Mouse (Mus musculus) MEL (cell line): ENCODE data around the gene Rad51b. TPM values are rescaled to one million over a fixed set of nuclear protein-coding genes. Genes with fewer than 3 reads are reported as not detected.

Source experiments
- DNase-seq: peaks from one replicate; pipeline ENCODE4 v3.0.0; 2011; ENCODE audit warnings: low read depth, low spot score
- H3K27ac ChIP-seq: 2 replicates; pipeline ENCODE4 v1.5.1; 2012; ENCODE audit warnings: low read depth, mild to moderate bottlenecking, control low read depth, low read length, moderate library complexity; ENCODE audit not compliant: control insufficient read depth
- H3K27me3 ChIP-seq, 2 experiments: fragments of 150-350 bp in 1 of 2; sonication (generic) in 1 of 2; 2 replicates each; pipeline ENCODE4 v1.6.1; 2012; ENCODE audit warnings: low read length in 2 of 2, mild to moderate bottlenecking in 2 of 2, improper control_type of control experiment in 1 of 2, moderate library complexity in 1 of 2; ENCODE audit not compliant: insufficient read depth in 2 of 2, control insufficient read depth in 1 of 2
- H3K36me3 ChIP-seq, 2 experiments: 2 replicates each; pipeline ENCODE4 v1.6.1; 2012 to 2014; ENCODE audit warnings: low read length in 2 of 2, improper control_type of control experiment in 1 of 2, inconsistent platforms in 1 of 2, mild to moderate bottlenecking in 1 of 2; ENCODE audit not compliant: insufficient read depth in 2 of 2, control insufficient read depth in 1 of 2
- H3K4me1 ChIP-seq, 2 experiments: fragments of 150-350 bp in 1 of 2; sonication (generic) in 1 of 2; 2 replicates each; pipeline ENCODE4 v1.6.1; 2012; ENCODE audit warnings: low read length in 2 of 2, improper control_type of control experiment in 1 of 2, mild to moderate bottlenecking in 1 of 2; ENCODE audit not compliant: insufficient read depth in 2 of 2, control insufficient read depth in 1 of 2
- H3K4me3 ChIP-seq, 2 experiments: fragments of 150-350 bp in 1 of 2; sonication (generic) in 1 of 2; 2 replicates each; pipeline ENCODE4 v1.5.1; 2012; ENCODE audit warnings: low read depth in 2 of 2, low read length in 2 of 2, mild to moderate bottlenecking in 2 of 2, moderate library complexity in 2 of 2, control low read depth in 1 of 2, improper control_type of control experiment in 1 of 2; ENCODE audit not compliant: control insufficient read depth in 1 of 2, insufficient read depth in 1 of 2
- H3K79me2 ChIP-seq: 2 replicates; pipeline ENCODE4 v1.6.1; 2012; ENCODE audit warnings: mild to moderate bottlenecking, low read length, moderate library complexity; ENCODE audit not compliant: control insufficient read depth, poor library complexity, insufficient read depth
- H3K9ac ChIP-seq: 2 replicates; pipeline ENCODE4 v1.6.1; 2012; ENCODE audit warnings: low read depth, mild to moderate bottlenecking, control low read depth, low read length, moderate library complexity; ENCODE audit not compliant: control insufficient read depth, poor library complexity, severe bottlenecking
- H3K9me3 ChIP-seq: fragments of 150-350 bp; sonication (generic); replicated peaks from 2 replicates; pipeline ENCODE4 v1.6.1; 2012; ENCODE audit warnings: mild to moderate bottlenecking, low read length, improper control_type of control experiment, moderate library complexity; ENCODE audit not compliant: insufficient read depth
- BHLHE40 ChIP-seq: IDR thresholded peaks from 2 replicates; pipeline ENCODE4 v1.6.1; 2012; ENCODE audit warnings: low read depth, mild to moderate bottlenecking, inconsistent platforms, low read length, improper control_type of control experiment, borderline replicate concordance
- CHD1 ChIP-seq: IDR thresholded peaks from 2 replicates; pipeline ENCODE4 v1.6.1; 2012; ENCODE audit warnings: low read depth, mild to moderate bottlenecking, inconsistent platforms, low read length, improper control_type of control experiment
- CHD2 ChIP-seq: IDR thresholded peaks from 2 replicates; pipeline ENCODE4 v1.6.1; 2011; ENCODE audit warnings: low read length, improper control_type of control experiment
- CTCF ChIP-seq, 3 experiments: IDR thresholded peaks in 2 of 3; conservative IDR thresholded peaks in 1 of 3; 2 replicates each; pipeline ENCODE4 v1.5.1; 2011 to 2012; ENCODE audit warnings: low read length in 3 of 3, low read depth in 2 of 3, mild to moderate bottlenecking in 2 of 3, improper control_type of control experiment in 1 of 3, inconsistent platforms in 1 of 3, mixed read lengths in 1 of 3, moderate library complexity in 1 of 3; ENCODE audit not compliant: control insufficient read depth in 1 of 3, insufficient read depth in 1 of 3, poor library complexity in 1 of 3, severe bottlenecking in 1 of 3
- E2F4 ChIP-seq: IDR thresholded peaks from 2 replicates; pipeline ENCODE4 v1.6.1; 2011; ENCODE audit warnings: low read depth, low read length, improper control_type of control experiment, borderline replicate concordance
- ELF1 ChIP-seq: IDR thresholded peaks from 2 replicates; pipeline ENCODE4 v1.6.1; 2014; ENCODE audit warnings: low read depth, mild to moderate bottlenecking, inconsistent platforms, low read length, improper control_type of control experiment, moderate library complexity
- EP300 ChIP-seq, 2 experiments: IDR thresholded peaks; 2 replicates each; pipeline ENCODE4 v1.6.1; 2011; ENCODE audit warnings: improper control_type of control experiment in 2 of 2, low read length in 2 of 2, low read depth in 1 of 2, mild to moderate bottlenecking in 1 of 2
- ETS1 ChIP-seq: IDR thresholded peaks from 2 replicates; pipeline ENCODE4 v1.6.1; 2012; ENCODE audit warnings: low read depth, mild to moderate bottlenecking, inconsistent platforms, low read length, improper control_type of control experiment, moderate library complexity
- GABPA ChIP-seq: IDR thresholded peaks from 2 replicates; pipeline ENCODE4 v1.6.1; 2012; ENCODE audit warnings: low read depth, mild to moderate bottlenecking, inconsistent platforms, low read length, improper control_type of control experiment, moderate library complexity
- GATA1 ChIP-seq: IDR thresholded peaks from 2 replicates; pipeline ENCODE4 v1.6.1; 2011; ENCODE audit warnings: low read depth, low read length, improper control_type of control experiment
- HCFC1 ChIP-seq: IDR thresholded peaks from 2 replicates; pipeline ENCODE4 v1.6.1; 2012; ENCODE audit warnings: low read depth, mild to moderate bottlenecking, inconsistent platforms, low read length, improper control_type of control experiment, moderate library complexity
- JUND ChIP-seq: IDR thresholded peaks from 2 replicates; pipeline ENCODE4 v1.6.1; 2011; ENCODE audit warnings: low read depth, mild to moderate bottlenecking, improper control_type of control experiment, low read length
- KAT2A ChIP-seq: conservative IDR thresholded peaks from 2 replicates; pipeline ENCODE4 v1.6.1; 2012; ENCODE audit warnings: low read depth, low read length, improper control_type of control experiment, inconsistent platforms
- MAX ChIP-seq: IDR thresholded peaks from 2 replicates; pipeline ENCODE4 v1.6.1; 2011; ENCODE audit warnings: low read length, improper control_type of control experiment
- MAZ ChIP-seq: IDR thresholded peaks from 2 replicates; pipeline ENCODE4 v1.6.1; 2012; ENCODE audit warnings: low read depth, mild to moderate bottlenecking, inconsistent platforms, low read length, improper control_type of control experiment
- MXI1 ChIP-seq: IDR thresholded peaks from 2 replicates; pipeline ENCODE4 v1.6.1; 2011; ENCODE audit warnings: mild to moderate bottlenecking, low read depth, low read length, improper control_type of control experiment
- MYB ChIP-seq: IDR thresholded peaks from 2 replicates; pipeline ENCODE4 v1.6.1; 2011; ENCODE audit warnings: mild to moderate bottlenecking, low read depth, low read length, improper control_type of control experiment
- MYC ChIP-seq: IDR thresholded peaks from 2 replicates; pipeline ENCODE4 v1.6.1; 2011; ENCODE audit warnings: low read depth, mild to moderate bottlenecking, low read length, improper control_type of control experiment, moderate library complexity
- NELFE ChIP-seq: IDR thresholded peaks from 2 replicates; pipeline ENCODE4 v1.6.1; 2011; ENCODE audit warnings: low read depth, low read length, improper control_type of control experiment
- NRF1 ChIP-seq: IDR thresholded peaks from 2 replicates; pipeline ENCODE4 v1.6.1; 2014; ENCODE audit warnings: low read depth, mild to moderate bottlenecking, inconsistent platforms, low read length, improper control_type of control experiment, moderate library complexity; ENCODE audit not compliant: poor library complexity, insufficient read depth, severe bottlenecking
- POLR2A ChIP-seq, 2 experiments: IDR thresholded peaks; 2 replicates each; pipeline ENCODE4 v1.6.1; 2011 to 2012; ENCODE audit warnings: low read length in 2 of 2, mild to moderate bottlenecking in 2 of 2, control low read depth in 1 of 2, improper control_type of control experiment in 1 of 2, low read depth in 1 of 2, moderate library complexity in 1 of 2; ENCODE audit not compliant: control insufficient read depth in 1 of 2, insufficient read depth in 1 of 2, poor library complexity in 1 of 2
- POLR2AphosphoS2 ChIP-seq: IDR thresholded peaks from 2 replicates; pipeline ENCODE4 v1.6.1; 2011; ENCODE audit warnings: low read length, improper control_type of control experiment
- POLR2AphosphoS5 ChIP-seq: IDR thresholded peaks from 2 replicates; pipeline ENCODE4 v1.6.1; 2012; ENCODE audit warnings: low read depth, borderline replicate concordance, mild to moderate bottlenecking, inconsistent platforms, low read length, moderate library complexity, mixed read lengths
- RAD21 ChIP-seq: IDR thresholded peaks from 2 replicates; pipeline ENCODE4 v1.6.1; 2011; ENCODE audit warnings: mild to moderate bottlenecking, low read depth, low read length, improper control_type of control experiment
- RCOR1 ChIP-seq: IDR thresholded peaks from 2 replicates; pipeline ENCODE4 v1.6.1; 2012; ENCODE audit warnings: low read depth, mild to moderate bottlenecking, inconsistent platforms, low read length, improper control_type of control experiment
- SIN3A ChIP-seq: IDR thresholded peaks from 2 replicates; pipeline ENCODE4 v1.6.1; 2012; ENCODE audit warnings: low read length, improper control_type of control experiment, inconsistent platforms
- SMC3 ChIP-seq: IDR thresholded peaks from 2 replicates; pipeline ENCODE4 v1.6.1; 2011; ENCODE audit warnings: low read depth, low read length, improper control_type of control experiment
- TAL1 ChIP-seq: IDR thresholded peaks from 2 replicates; pipeline ENCODE4 v1.6.1; 2012; ENCODE audit warnings: mild to moderate bottlenecking, inconsistent platforms, low read length, moderate library complexity, mixed read lengths
- TBP ChIP-seq: IDR thresholded peaks from 2 replicates; pipeline ENCODE4 v1.8.0; 2011; ENCODE audit warnings: low read depth, low read length, improper control_type of control experiment
- TCF12 ChIP-seq: IDR thresholded peaks from 2 replicates; pipeline ENCODE4 v1.6.1; 2014; ENCODE audit warnings: low read depth, mild to moderate bottlenecking, inconsistent platforms, low read length, improper control_type of control experiment, moderate library complexity
- UBTF ChIP-seq: IDR thresholded peaks from 2 replicates; pipeline ENCODE4 v1.6.1; 2012; ENCODE audit warnings: low read depth, mild to moderate bottlenecking, inconsistent platforms, low read length, improper control_type of control experiment, moderate library complexity, borderline replicate concordance; ENCODE audit not compliant: insufficient read depth
- USF1 ChIP-seq: IDR thresholded peaks from 2 replicates; pipeline ENCODE4 v1.6.1; 2014; ENCODE audit warnings: low read depth, mild to moderate bottlenecking, inconsistent platforms, low read length, improper control_type of control experiment, moderate library complexity
- USF2 ChIP-seq, 2 experiments: IDR thresholded peaks; 2 replicates each; pipeline ENCODE4 v1.6.1; 2011 to 2012; ENCODE audit warnings: improper control_type of control experiment in 2 of 2, low read length in 2 of 2, borderline replicate concordance in 1 of 2, inconsistent platforms in 1 of 2, low read depth in 1 of 2, mild to moderate bottlenecking in 1 of 2; ENCODE audit not compliant: insufficient read depth in 1 of 2
- ZC3H11A ChIP-seq: IDR thresholded peaks from 2 replicates; pipeline ENCODE4 v1.6.1; 2012; ENCODE audit warnings: low read depth, mild to moderate bottlenecking, inconsistent platforms, low read length, improper control_type of control experiment
- ZKSCAN1 ChIP-seq: IDR thresholded peaks from 2 replicates; pipeline ENCODE4 v1.6.1; 2012; ENCODE audit warnings: low read depth, mild to moderate bottlenecking, inconsistent platforms, low read length, improper control_type of control experiment, moderate library complexity
- ZMIZ1 ChIP-seq: IDR thresholded peaks from 2 replicates; pipeline ENCODE4 v1.6.1; 2012; ENCODE audit warnings: low read depth, mild to moderate bottlenecking, inconsistent platforms, low read length, improper control_type of control experiment, moderate library complexity
- polyA plus RNA-seq, 2 experiments: library from polyadenylated mRNA; stranded (reverse) in 1 of 2; unstranded in 1 of 2; fragments of >175 nt in 1 of 2; fragments of >200 nt in 1 of 2; gene quantifications; 2 replicates each; pipeline versions ENCODE4 v1.2.1 to v1.2.4; 2012; ENCODE audit warnings: low replicate concordance in 2 of 2, low read depth in 1 of 2; ENCODE audit not compliant: insufficient read length in 2 of 2, insufficient read depth in 1 of 2, missing spikeins in 1 of 2
- total RNA-seq: library from RNA; depleted of rRNA; stranded (reverse); fragments of 300-350 nt; gene quantifications from 2 replicates; pipeline ENCODE4 v1.2.3, GENCODE M21; 2012

The Rad51b gene
- total and polyA plus RNA-seq, 3 experiments, result 3.6 to 5.7 TPM; not detected in 1

DNA sequence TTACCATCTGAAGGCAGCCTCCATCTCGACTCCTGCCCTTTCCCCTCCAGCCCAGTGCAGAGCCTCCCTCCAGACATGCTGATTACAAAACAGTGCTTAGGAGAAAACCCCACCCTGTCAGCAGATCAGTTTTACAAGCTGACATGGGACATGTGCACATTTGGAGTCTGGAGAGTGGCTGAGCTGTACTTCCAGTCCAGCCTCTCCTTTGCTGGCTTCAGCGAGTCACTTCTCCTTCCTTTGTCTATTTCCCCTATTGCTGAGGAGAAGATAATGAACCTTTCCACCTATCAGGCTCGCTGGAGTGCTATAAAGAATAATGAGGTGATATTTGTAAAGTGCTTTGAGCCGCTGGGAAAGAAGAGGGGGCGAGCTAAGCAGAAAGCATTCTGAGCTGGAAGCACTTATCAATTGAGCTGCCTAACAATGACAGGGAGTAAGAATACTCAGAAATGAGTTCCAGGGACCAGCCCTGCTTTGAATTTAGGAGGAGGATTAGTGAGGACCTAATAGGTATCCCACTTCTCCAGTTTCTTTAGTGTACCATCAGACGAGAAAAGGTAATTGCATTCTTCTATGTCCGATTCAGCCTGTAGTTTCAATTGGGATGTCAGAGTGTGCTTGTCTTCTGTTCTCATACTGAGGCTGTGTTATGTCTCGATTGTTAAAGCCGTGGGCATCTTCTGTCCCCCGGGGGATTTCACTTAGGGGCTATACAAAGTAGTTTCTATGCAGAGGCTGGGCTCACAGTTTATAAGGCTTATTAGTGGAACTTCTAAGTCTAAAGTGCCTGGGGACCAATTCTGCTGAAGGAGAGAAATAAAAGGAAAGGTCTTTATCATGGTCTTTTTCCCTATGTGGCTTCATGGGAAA lies 453.4 kb downstream of the Rad51b start:
- Histone ChIP-seq H3K27me3 (no peaks in the 10 kb centered on the region), H3K4me1 (peaks cover 3 to 8% of the 10 kb centered on the region in 2 experiments), H3K79me2 (no peaks in the 10 kb centered on the region), H3K4me3 (peak overlapping the region; percentile 24 to 54), H3K9ac (peak overlapping the region; percentile 31), H3K27ac (peak overlapping the region; percentile 48), H3K9me3 (no peaks in the 10 kb centered on the region), H3K36me3 (peaks cover 0 to 6% of the 10 kb centered on the region in 2 experiments; a peak in 2 of 4 replicates)
- peak; percentile 94 for DNase-seq
- TF ChIP-seq NRF1 (no peak), USF1 (peak; percentile 84), SMC3 (no peak), TAL1 (no peak), ZC3H11A (no peak), CHD2 (no peak; the same call in 1 of the 2 replicates), CTCF (IDR thresholded peaks at IDR 0.05 in 2 of 3, conservative IDR thresholded peaks at IDR 0.05 in 1 of 3; ENCODE audit: control insufficient read depth in 1 of 3, insufficient read depth in 1 of 3, low read depth in 2 of 3, low read length in 3 of 3, poor library complexity in 1 of 3, severe bottlenecking in 1 of 3) (no peak), TBP (peak; percentile 82), USF2 (IDR thresholded peaks at IDR 0.05; ENCODE audit: borderline replicate concordance in 1 of 2, insufficient read depth in 1 of 2, low read depth in 1 of 2, low read length in 2 of 2) (no peak), JUND (no peak), POLR2AphosphoS2 (no peak), ZKSCAN1 (no peak), EP300 (IDR thresholded peaks at IDR 0.05; ENCODE audit: low read depth in 1 of 2, low read length in 2 of 2) (0 out of 4 replicates have a peak, but pooled peaks of 1 of the 2 experiments have one; percentile 11), TCF12 (no peak), POLR2AphosphoS5 (no peak), HCFC1 (peak; percentile 61), ZMIZ1 (no peak), BHLHE40 (no peak), MAX (peak; percentile 73), MYB (no peak), NELFE (peak; percentile 44; the same call in 1 of the 2 replicates), SIN3A (peak; percentile 62; the same call in 1 of the 2 replicates), GATA1 (peak; percentile 85), ELF1 (no peak), RCOR1 (0 out of 2 replicates have a peak, but pooled peaks have one; percentile 14), MAZ (no peak), CHD1 (no peak), RAD21 (no peak), GABPA (no peak), ETS1 (no peak; the same call in 1 of the 2 replicates), E2F4 (no peak), MXI1 (peak; percentile 76), POLR2A (IDR thresholded peaks at IDR 0.05; ENCODE audit: control insufficient read depth in 1 of 2, insufficient read depth in 1 of 2, low read depth in 1 of 2, low read length in 2 of 2, poor library complexity in 1 of 2) (peak in 1 of 2 experiments; percentile 38; a peak in 2 of 4 replicates), UBTF (no peak), KAT2A (no peak), MYC (peak; percentile 72)
